Mouse (Mus musculus): ENCODE measurements around the gene Rb1.

- no peak for TF ChIP-seq CEBPB (IDR thresholded peaks at IDR 0.05; ENCODE audit: low read depth)
- no peak for TF ChIP-seq CTCF (IDR thresholded peaks at IDR 0.05; ENCODE audit: control insufficient read depth, insufficient read depth, insufficient read length)
Measured at GRCm38 (mm10) chr14:73234468-73235031, 91.1 kb downstream of the Rb1 start.

All from C2C12 (cell line).